Mouse (Mus musculus): Measurements from ENCODE around the gene Akap10. TPM values are rescaled to one million over a fixed set of nuclear protein-coding genes. Genes with fewer than 3 reads are reported as not detected.

The Akap10 gene
- total and polyA plus RNA-seq, 3 experiments = 17.7 to 20.1 TPM; not detected in 1

DNA sequence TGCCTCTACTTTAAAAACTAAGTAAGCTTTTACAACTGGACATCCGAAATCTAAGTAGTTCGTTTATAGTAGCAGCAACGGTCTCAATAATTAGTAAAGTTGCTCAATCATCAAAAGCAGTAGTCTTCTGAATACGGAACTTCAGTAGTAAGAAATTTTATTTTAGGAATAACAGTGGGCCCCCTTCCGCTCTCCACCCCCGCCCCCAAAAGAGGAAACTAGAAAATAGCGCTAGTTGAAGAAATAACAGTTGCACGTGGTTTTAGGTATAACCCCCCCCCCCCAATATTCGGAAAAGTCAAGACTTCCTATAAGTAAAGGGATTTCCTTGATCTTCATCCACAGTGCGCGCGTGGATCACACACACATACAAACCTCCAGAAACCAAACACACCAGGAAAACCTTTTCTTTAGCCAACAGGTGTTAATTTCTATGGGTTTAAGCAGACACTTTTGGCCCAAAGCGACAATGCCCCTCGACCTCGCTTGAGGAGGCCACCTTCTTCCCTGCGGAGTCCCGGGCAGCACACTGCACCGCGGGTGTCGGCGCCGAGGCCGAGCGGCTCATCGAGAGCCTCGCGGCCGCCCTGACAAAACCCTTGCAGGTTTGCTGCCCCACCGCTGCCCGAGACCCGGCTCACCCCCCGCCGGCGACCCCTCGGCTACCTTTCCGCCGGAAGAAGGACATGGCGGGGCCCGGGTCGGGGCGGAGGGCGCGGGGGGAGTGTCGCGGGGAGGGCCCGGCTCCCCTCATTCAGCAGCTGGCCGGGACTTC lies 542 bp downstream of the Akap10 start:
- TF ChIP-seq POLR2AphosphoS2 (IDR thresholded peaks at IDR 0.05; ENCODE audit: low read length) (0 out of 2 replicates have a peak, but pooled peaks have one; percentile 2), USF2 (IDR thresholded peaks at IDR 0.05; ENCODE audit: borderline replicate concordance in 1 of 2, insufficient read depth in 1 of 2, low read depth in 1 of 2, low read length in 2 of 2) (no peak), TAL1 (IDR thresholded peaks at IDR 0.05; ENCODE audit: low read length) (no peak), SIN3A (IDR thresholded peaks at IDR 0.05; ENCODE audit: low read length) (peak; percentile 95), ZMIZ1 (IDR thresholded peaks at IDR 0.05; ENCODE audit: low read depth, low read length) (no peak), ELF1 (IDR thresholded peaks at IDR 0.05; ENCODE audit: low read depth, low read length) (peak; percentile 66), KAT2A (conservative IDR thresholded peaks at IDR 0.05; ENCODE audit: low read depth, low read length) (no peak), TBP (IDR thresholded peaks at IDR 0.05; ENCODE audit: low read depth, low read length) (peak; percentile 54), HCFC1 (IDR thresholded peaks at IDR 0.05; ENCODE audit: low read depth, low read length) (no peak), ZNF384 (IDR thresholded peaks at IDR 0.05; ENCODE audit: low read depth, low read length) (no peak), POLR2A (IDR thresholded peaks at IDR 0.05; ENCODE audit: control insufficient read depth in 1 of 2, insufficient read depth in 1 of 2, low read depth in 1 of 2, low read length in 2 of 2, poor library complexity in 1 of 2) (no peak; a peak in 1 of 4 replicates), MYC (IDR thresholded peaks at IDR 0.05; ENCODE audit: low read depth, low read length) (peak; percentile 86; the same call in 1 of the 2 replicates), ZKSCAN1 (IDR thresholded peaks at IDR 0.05; ENCODE audit: low read depth, low read length) (no peak), MAFK (IDR thresholded peaks at IDR 0.05; ENCODE audit: borderline replicate concordance, low read depth, low read length) (peak; percentile 81; the same call in 1 of the 2 replicates), BHLHE40 (IDR thresholded peaks at IDR 0.05; ENCODE audit: borderline replicate concordance, low read depth, low read length) (peak; percentile 49), MXI1 (IDR thresholded peaks at IDR 0.05; ENCODE audit: low read depth, low read length) (peak; percentile 93), CHD1 (IDR thresholded peaks at IDR 0.05; ENCODE audit: low read depth, low read length) (peak; percentile 85), USF1 (IDR thresholded peaks at IDR 0.05; ENCODE audit: low read depth, low read length) (no peak), TCF12 (IDR thresholded peaks at IDR 0.05; ENCODE audit: low read depth, low read length) (peak; percentile 30; the same call in 1 of the 2 replicates), JUND (IDR thresholded peaks at IDR 0.05; ENCODE audit: low read depth, low read length) (no peak), MAZ (IDR thresholded peaks at IDR 0.05; ENCODE audit: low read depth, low read length) (peak; percentile 10; the same call in 1 of the 2 replicates), CHD2 (IDR thresholded peaks at IDR 0.05; ENCODE audit: low read length) (no peak), MAX (IDR thresholded peaks at IDR 0.05; ENCODE audit: low read length) (peak; percentile 83), NRF1 (IDR thresholded peaks at IDR 0.05; ENCODE audit: insufficient read depth, low read depth, low read length, poor library complexity, severe bottlenecking) (no peak), EP300 (IDR thresholded peaks at IDR 0.05; ENCODE audit: low read depth in 1 of 2, low read length in 2 of 2) (peak in 1 of 2 experiments; percentile 80; a peak in 2 of 4 replicates), ETS1 (IDR thresholded peaks at IDR 0.05; ENCODE audit: low read depth, low read length) (peak; percentile 82), GABPA (IDR thresholded peaks at IDR 0.05; ENCODE audit: low read depth, low read length) (no peak), MEF2A (IDR thresholded peaks at IDR 0.05; ENCODE audit: extremely low read depth, insufficient replicate concordance, low read depth, low read length, poor library complexity, severe bottlenecking) (peak; percentile 94; the same call in 1 of the 2 replicates)
- H3K79me2 ChIP-seq (ENCODE audit: control insufficient read depth, insufficient read depth, low read length, poor library complexity) = peaks cover 42% of the 10 kb centered on the region
- peak; percentile 86 for DNase-seq (ENCODE audit: low read depth, low spot score)
- H3K9me3 ChIP-seq (replicated peaks; ENCODE audit: insufficient read depth, low read length) = no peaks in the 10 kb centered on the region
- H3K27ac ChIP-seq (ENCODE audit: control insufficient read depth, low read depth, low read length) = peak overlapping the region; percentile 99
- H3K36me3 ChIP-seq (ENCODE audit: control insufficient read depth in 1 of 2, insufficient read depth in 2 of 2, low read length in 2 of 2) = peaks cover 7 to 33% of the 10 kb centered on the region in 2 experiments; a peak in 3 of 4 replicates
- H3K27me3 ChIP-seq (ENCODE audit: control insufficient read depth in 1 of 2, insufficient read depth in 2 of 2, low read length in 2 of 2) = no peaks in the 10 kb centered on the region
- H3K4me3 ChIP-seq (ENCODE audit: control insufficient read depth in 1 of 2, insufficient read depth in 1 of 2, low read depth in 2 of 2, low read length in 2 of 2) = peak overlapping the region; percentile 87 to 99
- H3K9ac ChIP-seq (ENCODE audit: control insufficient read depth, low read depth, low read length, poor library complexity, severe bottlenecking) = peak overlapping the region; percentile 98
- H3K4me1 ChIP-seq (ENCODE audit: control insufficient read depth in 1 of 2, insufficient read depth in 2 of 2, low read length in 2 of 2) = peaks cover 6 to 15% of the 10 kb centered on the region in 2 experiments

All from MEL (cell line).